In genomic region chr7:110648455-110649085, GRCm38 (mm10) we compare ENCODE assay signal across 11 mouse cellular contexts. TPM values are rescaled to one million over a fixed set of nuclear protein-coding genes. Genes with fewer than 3 reads are reported as not detected.
A peak's percentile ranks its signal among the peaks of the same experiment; 100 is the strongest.
DNase-seq lines count a peak whose midpoint lies in the region; ATAC-seq and TF ChIP-seq lines count a peak whose summit lies in the region.
"Had no signal": no experiment of that assay in that cellular context is flagged by ENCODE, and none has a peak within 500 bp of the region (broad histone marks: within the 10 kb centered on the region; RNA-seq: fewer than 3 reads in every experiment).

No protein-coding gene starts in this region.

- DNase-seq in adrenal gland, adult 8-10 months, result peak; percentile 22
- no peak for DNase-seq in adrenal gland, postnatal 10 days
- peak; percentile 50 for DNase-seq in gastrocnemius, postnatal 25 days
- DNase-seq in kidney, adult 8-10 months, result peak; percentile 92 to 96
- DNase-seq in layer of hippocampus, adult 2 months (ENCODE audit: low spot score in 2 of 2), result no peak
- no peak for DNase-seq in cerebellum, adult 11-12 months
- DNase-seq in hindbrain, embryonic 14.5 days (ENCODE audit: low spot score), result no peak
- DNase-seq: right cerebral cortex, postnatal 14 days had no signal

- no peaks in the 10 kb centered on the region for H3K27me3 ChIP-seq in liver, embryonic 15.5 days
- no peaks in the 10 kb centered on the region for H3K27me3 ChIP-seq in hindbrain, embryonic 14.5 days (ENCODE audit: control insufficient read depth, insufficient read depth, low read length)
- H3K27me3 ChIP-seq: Patski had no signal

- WGBS in liver, embryonic 15.5 days (ENCODE audit: insufficient replicate concordance), result 66% methylated on average over 13 of the region's 13 CpGs
- WGBS in hindbrain, embryonic 14.5 days, result 86% methylated on average over 13 of the region's 13 CpGs

- no peaks in the 10 kb centered on the region for H3K9me3 ChIP-seq in liver, embryonic 15.5 days (replicated peaks)
- 0 out of 2 replicates have a peak, but pooled peaks cover 3% of the 10 kb centered on the region for H3K9me3 ChIP-seq in hindbrain, embryonic 14.5 days (ENCODE audit: control insufficient read depth, low read length)

- ATAC-seq in liver, embryonic 15.5 days (ENCODE audit: insufficient read depth), result peak; percentile 44; the same call in 1 of the 2 replicates
- ATAC-seq in hindbrain, embryonic 14.5 days (ENCODE audit: low FRiP score), result no peak
- ATAC-seq: Patski had no signal

- no peak overlapping the region for H3K27ac ChIP-seq in liver, embryonic 15.5 days (replicated peaks)
- no peak overlapping the region for H3K27ac ChIP-seq in layer of hippocampus, adult 2 months
- no peak overlapping the region for H3K27ac ChIP-seq in hindbrain, embryonic 14.5 days

- peak overlapping the region; percentile 20; the same call in 1 of the 2 replicates for H3K4me2 ChIP-seq in liver, embryonic 15.5 days
- no peak overlapping the region for H3K4me2 ChIP-seq in hindbrain, embryonic 14.5 days (replicated peaks)

- TF ChIP-seq CTCF in layer of hippocampus, adult 2 months (conservative IDR thresholded peaks at IDR 0.05), result no peak

- no peak overlapping the region for H3K4me3 ChIP-seq in liver, embryonic 15.5 days (replicated peaks)
- H3K4me3 ChIP-seq in layer of hippocampus, adult 2 months, result no peak overlapping the region
- H3K4me3 ChIP-seq in hindbrain, embryonic 14.5 days (replicated peaks; ENCODE audit: low read length), result no peak overlapping the region

- H3K9ac ChIP-seq in liver, embryonic 15.5 days, result no peak overlapping the region
- H3K9ac ChIP-seq in hindbrain, embryonic 14.5 days, result no peak overlapping the region

- H3K36me3 ChIP-seq in liver, embryonic 15.5 days (replicated peaks), result no peaks in the 10 kb centered on the region
- H3K36me3 ChIP-seq in hindbrain, embryonic 14.5 days (replicated peaks; ENCODE audit: control insufficient read depth, insufficient read depth), result no peaks in the 10 kb centered on the region

- no peaks in the 10 kb centered on the region for H3K4me1 ChIP-seq in liver, embryonic 15.5 days (replicated peaks)
- no peaks in the 10 kb centered on the region for H3K4me1 ChIP-seq in hindbrain, embryonic 14.5 days (replicated peaks; ENCODE audit: control insufficient read depth, insufficient read depth, low read length)

RNA-seq across cellular contexts. Expression of gene Adm, which starts 21.1 kb away (rescaled TPM):
- total RNA-seq in adrenal gland, adult 8-10 months (2022), result 10 to 100 TPM; 21.2 to 81.4 (median 35.9) TPM
- 10 to 100 TPM; 18.0 to 18.4 TPM for total RNA-seq in adrenal gland, postnatal 10 days (2021)
- total RNA-seq in gastrocnemius, postnatal 25 days (2021), result 1 to 10 TPM; 3.1 to 3.4 TPM
- polyA plus RNA-seq in liver, embryonic 15.5 days (2015; fragmentation: Nextera tagmentation; extraction: Ambion mirVana), result 2.2 and 2.7 TPM in 2 replicates
- total RNA-seq in layer of hippocampus, adult 2 months (2021), result 1 to 10 TPM; 1.1 to 1.6 TPM
- polyA plus RNA-seq in hindbrain, embryonic 14.5 days (2014; fragmentation: Nextera tagmentation; extraction: Ambion mirVana), result 1.7 and 2.2 TPM in 2 replicates
- total RNA-seq: monocyte, adult 5-6 weeks had no signal
- polyA plus RNA-seq: Patski had no signal

RNA-seq across cellular contexts. Expression of gene Sbf2, which starts 33.8 kb away (rescaled TPM):
- 10 to 100 TPM; 39.5 to 68.9 (median 55.1) TPM for total RNA-seq in adrenal gland, adult 8-10 months (2022)
- total RNA-seq in adrenal gland, postnatal 10 days (2021), result 10 to 100 TPM; 52.8 to 57.7 TPM
- total RNA-seq in gastrocnemius, postnatal 25 days (2021), result 10 to 100 TPM; 11.2 to 12.4 TPM
- 5.3 and 7.1 TPM in 2 replicates for polyA plus RNA-seq in liver, embryonic 15.5 days (2015; fragmentation: Nextera tagmentation; extraction: Ambion mirVana)
- 10 to 100 TPM; 69.8 to 78.0 TPM for total RNA-seq in layer of hippocampus, adult 2 months (2021)
- polyA plus RNA-seq in hindbrain, embryonic 14.5 days (2014; fragmentation: Nextera tagmentation; extraction: Ambion mirVana), result 61.8 and 66.7 TPM in 2 replicates

Comparison
In these comparisons a context has a peak if more than half of its experiments do, and no peak if none do; other contexts are left out.
1. DNase-seq: peak in adrenal gland, adult 8-10 months (single experiment), gastrocnemius, postnatal 25 days (single experiment) and kidney, adult 8-10 months (2 of 2); none in adrenal gland, postnatal 10 days (single experiment), layer of hippocampus, adult 2 months (0 of 2), cerebellum, adult 11-12 months (single experiment) and hindbrain, embryonic 14.5 days (single experiment).
2. RNA of gene Adm, which starts 21.1 kb away (total RNA-seq): 21.2 to 81.4 TPM in adrenal gland, adult 8-10 months and 18.0 to 18.4 TPM in adrenal gland, postnatal 10 days; 3.1 to 3.4 TPM in gastrocnemius, postnatal 25 days and 1.1 to 1.6 TPM in layer of hippocampus, adult 2 months; every median in the first group is over 4 times any median in the second.